Mouse (Mus musculus) adrenal gland, postnatal 4 days (tissue): Measurements from ENCODE around the gene Wdr13. TPM values are rescaled to one million over a fixed set of nuclear protein-coding genes. Genes with fewer than 3 reads are reported as not detected.

Source experiments
- DNase-seq, 2 experiments: peaks; one replicate each; pipeline ENCODE4 v3.0.0; 2021 to 2022; ENCODE audit warnings: low spot score in 2 of 2, mixed read lengths in 2 of 2
- long read RNA-seq, 2 experiments: library from polyadenylated mRNA; stranded (forward); transcript quantifications; one replicate each; pipeline ENCODE4 v2.0.0; 2021
- total RNA-seq, 2 experiments: library from RNA; stranded (reverse); gene quantifications; 2 replicates each; pipeline ENCODE4 v1.2.3; 2021

Gene Wdr13
- total RNA-seq, result 10 to 100 TPM; 68.3 to 76.5 TPM
- long read RNA-seq, experiment 1, full-length matches to known transcripts, result 14 of 25 reads
- long read RNA-seq, experiment 1, partial matches to known transcripts, result 3 of 25 reads
- long read RNA-seq, experiment 1, other reads (novel, unspliced or antisense), result 8 of 25 reads
- long read RNA-seq, experiment 2, full-length matches to known transcripts, result 13 of 35 reads
- long read RNA-seq, experiment 2, partial matches to known transcripts, result 8 of 35 reads
- long read RNA-seq, experiment 2, other reads (novel, unspliced or antisense), result 14 of 35 reads

DNA sequence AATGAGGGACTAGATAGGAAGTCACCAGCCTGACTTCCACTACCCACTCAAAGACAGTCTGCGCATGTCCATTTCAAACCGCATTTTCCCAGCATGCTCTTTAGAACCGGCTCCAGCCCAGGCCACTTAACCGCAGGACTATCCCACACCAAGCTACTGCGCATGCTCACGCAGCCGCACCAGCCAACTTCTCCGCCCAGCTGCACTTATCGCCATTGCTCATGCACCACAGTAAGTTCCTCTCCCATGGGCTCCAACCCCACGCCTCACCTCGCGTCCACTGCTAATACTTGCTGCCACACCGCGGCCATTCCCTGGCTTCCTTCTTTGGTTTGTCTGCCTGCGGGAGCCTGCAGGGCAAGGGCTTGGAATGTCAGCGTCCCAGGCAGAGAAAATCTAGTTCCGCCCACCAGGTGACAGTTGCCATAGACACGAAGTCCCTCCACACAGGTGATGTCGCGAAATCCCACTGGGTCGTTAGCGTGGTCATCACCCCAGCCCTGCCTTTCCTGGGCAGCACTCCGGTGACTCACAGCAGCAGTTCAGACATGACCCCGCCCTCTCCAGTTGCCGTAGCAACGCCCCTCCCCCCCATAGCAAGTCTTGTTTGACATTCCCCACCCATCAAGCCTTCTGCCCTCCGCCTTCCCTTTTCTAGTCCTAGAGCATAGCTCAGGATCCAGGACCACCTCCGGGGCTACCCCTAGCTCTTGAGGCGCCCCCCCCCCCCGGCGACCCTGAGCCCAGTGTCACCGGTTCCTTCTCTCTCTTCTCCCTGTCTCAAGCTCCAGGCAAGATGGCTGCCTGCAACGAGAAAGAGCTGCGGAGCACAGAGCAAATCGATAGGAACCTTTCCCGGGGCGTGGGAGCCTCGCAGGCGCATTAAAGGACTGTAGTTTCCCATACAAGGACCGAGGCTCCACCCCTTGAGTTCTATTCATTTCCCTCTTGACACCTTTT, at the start of gene Wdr13:
TSS of gene Wdr13 (minus strand) at position 876 of the 960 bp plus-strand sequence.
- peak; percentile 54 to 69 for DNase-seq

- no peak for DNase-seq
Observed at GRCm38 (mm10) chrX:8179646-8180045, 47.0 kb upstream of the Wdr13 start.

DNA sequence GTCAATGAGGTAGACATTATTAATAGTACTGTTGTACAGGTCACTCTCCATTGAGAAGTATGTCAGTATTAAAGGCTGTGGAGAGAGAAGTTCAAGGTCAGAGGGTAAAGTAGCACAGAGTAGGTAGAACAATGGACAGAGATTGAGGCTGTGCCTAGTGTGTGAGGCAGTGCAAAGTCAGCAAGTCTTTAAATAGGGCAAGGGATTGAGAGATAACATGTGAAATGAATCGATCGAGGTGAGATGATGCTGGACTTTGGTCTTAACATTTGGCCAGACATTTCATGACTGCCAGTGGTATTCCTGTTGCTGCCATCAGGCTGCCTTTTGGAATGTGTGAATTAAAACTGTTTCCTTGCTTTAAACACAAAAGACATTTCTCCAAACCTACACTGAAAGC, 46.2 kb upstream of the Wdr13 start:
- DNase-seq, result no peak

GRCm38 (mm10) chrX:8175504-8176385, 43.1 kb upstream of the Wdr13 start, which contains the start of gene Tbc1d25:
Gene Tbc1d25 (minus strand): TSS chrX:8176181.
- DNase-seq, result peak; percentile 41 to 65

GRCm38 (mm10) chrX:8175169-8175503, 42.4 kb upstream of the Wdr13 start:
- DNase-seq, result no peak

GRCm38 (mm10) chrX:8167716-8168647, 35.3 kb upstream of the Wdr13 start:
- no peak for DNase-seq

GRCm38 (mm10) chrX:8164471-8164870, 31.8 kb upstream of the Wdr13 start:
- no peak for DNase-seq

- no peak for DNase-seq
Observed at GRCm38 (mm10) chrX:8163076-8163475, 30.4 kb upstream of the Wdr13 start.

DNA sequence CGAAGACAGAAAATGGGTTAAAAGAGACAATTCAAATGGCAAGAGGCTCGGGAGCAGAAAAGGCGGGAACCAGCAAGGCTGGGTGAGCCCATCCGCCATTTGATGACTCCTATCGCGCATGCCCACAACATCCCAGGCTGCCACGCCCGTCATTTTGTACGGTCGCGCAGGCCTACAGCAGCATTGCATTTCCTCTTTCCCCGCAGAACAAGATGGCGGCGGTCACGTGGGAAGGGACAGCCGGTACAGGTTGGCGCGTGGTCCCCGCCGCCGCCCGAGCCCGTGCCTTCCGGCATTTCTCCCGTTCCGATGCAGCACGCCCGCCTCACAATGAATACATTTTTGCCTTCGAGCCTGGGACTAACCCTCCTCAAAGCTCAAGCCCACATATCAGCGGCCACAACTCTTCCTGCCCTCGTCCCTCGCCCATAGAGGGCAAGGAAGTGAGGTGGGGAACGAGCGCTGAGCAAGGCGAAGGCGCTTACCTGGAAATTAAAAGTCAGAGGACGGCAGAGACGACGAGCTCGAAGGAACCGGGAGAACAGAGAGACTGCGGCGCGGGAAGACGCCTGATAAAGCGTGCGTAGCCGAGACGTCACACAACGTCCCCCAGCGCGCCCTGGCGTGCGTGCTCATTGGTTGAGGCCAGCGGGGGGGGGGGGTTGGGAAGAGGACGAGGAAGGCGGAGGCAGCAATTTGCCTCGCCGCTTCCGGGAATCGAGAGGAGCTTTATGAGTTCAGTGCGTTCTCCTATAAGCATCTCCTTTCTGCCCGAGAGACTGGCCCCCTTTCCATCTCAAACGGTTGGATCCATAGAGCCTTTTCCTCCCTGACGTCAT, 12.7 kb upstream of the Wdr13 start, which contains the start of gene Rbm3:
TSS of gene Rbm3 (minus strand) at position 728 of the 839 bp plus-strand sequence.
- DNase-seq, result peak; percentile 44 to 75

GRCm38 (mm10) chrX:8143750-8144149, 11.1 kb upstream of the Wdr13 start:
- no peak for DNase-seq

GRCm38 (mm10) chrX:8142948-8143347, 10.3 kb upstream of the Wdr13 start:
- no peak for DNase-seq

DNA sequence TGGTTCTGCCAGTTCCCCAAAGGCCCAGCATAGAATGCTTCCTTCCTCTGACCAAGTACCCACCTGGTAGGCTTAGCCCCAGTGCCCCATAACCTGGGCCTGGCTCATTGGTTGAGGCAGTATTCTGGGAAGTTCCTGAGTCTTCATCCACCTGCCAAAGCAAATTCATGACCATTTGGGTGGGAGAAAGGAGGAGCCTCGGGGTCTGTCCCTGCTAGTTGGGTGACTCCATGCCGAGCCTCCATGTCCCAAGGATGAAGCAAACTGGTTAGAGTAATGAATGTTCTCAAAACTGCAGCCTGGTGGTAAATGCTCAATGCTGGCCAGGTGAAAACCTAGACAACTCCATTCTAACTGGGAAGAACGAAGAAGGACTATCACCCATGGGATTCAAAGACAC, 8.4 kb upstream of the Wdr13 start:
- no peak for DNase-seq

DNA sequence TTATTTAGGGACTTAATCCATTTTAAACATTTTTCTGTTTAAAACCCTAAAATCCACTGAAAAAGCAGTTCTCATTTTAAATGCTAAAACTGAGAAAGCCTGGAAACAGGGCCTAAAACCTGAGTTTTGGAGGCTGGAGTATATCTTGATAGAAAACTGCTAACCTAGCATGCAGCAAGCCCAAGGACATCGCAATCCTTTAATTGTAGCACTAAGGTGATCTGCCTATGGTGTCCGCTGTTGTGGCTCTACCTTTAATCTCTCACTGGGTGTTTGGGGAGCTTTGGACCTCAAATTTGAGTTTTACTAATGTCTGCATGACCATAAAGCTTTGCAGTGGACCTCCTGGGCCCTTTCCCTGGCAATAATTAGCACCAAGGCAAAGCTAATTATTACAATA, 7.8 kb upstream of the Wdr13 start:
- DNase-seq, result no peak

- no peak for DNase-seq
Observed at GRCm38 (mm10) chrX:8139480-8139879, 6.8 kb upstream of the Wdr13 start.

DNA sequence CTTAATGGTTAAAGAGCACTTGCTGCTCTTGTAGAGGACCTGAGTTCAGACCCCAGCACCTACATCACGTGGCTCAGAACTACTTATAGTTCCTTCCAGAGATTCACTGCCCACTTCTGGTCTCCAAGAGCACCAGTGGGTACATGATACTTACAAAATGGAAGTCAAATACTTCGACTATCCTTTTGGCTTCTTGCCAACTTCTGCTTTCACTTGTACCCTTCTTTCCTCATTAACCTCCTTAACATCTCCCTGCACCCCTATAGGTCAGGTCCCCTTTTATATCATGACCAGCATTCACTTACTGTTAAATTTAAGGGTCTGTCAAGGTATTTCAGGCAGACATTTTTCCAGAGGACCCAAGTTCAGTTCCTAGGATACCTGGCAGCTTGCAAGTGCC, 3.2 kb upstream of the Wdr13 start:
- DNase-seq, result no peak

GRCm38 (mm10) chrX:8131393-8131792, 1.3 kb downstream of the Wdr13 start:
- no peak for DNase-seq

DNA sequence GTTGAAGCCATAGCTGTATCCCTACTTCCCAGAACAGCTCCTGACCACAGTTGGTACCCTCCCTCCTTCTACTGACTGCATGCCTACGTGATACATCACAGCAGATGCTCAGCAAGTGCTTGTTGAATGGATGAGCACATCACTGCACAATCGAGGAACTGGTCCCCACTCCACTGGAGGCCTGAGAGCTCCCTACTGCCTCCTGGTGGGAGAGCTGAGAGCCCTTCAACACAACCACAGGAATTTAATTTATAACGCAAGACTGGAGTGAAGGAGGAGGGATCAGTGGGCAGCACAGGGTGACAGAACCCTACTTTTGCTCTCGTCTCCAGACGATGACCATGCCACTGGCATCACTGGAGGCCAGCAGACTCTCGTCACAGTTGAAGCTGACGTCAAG, 7.5 kb downstream of the Wdr13 start:
- no peak for DNase-seq

DNA sequence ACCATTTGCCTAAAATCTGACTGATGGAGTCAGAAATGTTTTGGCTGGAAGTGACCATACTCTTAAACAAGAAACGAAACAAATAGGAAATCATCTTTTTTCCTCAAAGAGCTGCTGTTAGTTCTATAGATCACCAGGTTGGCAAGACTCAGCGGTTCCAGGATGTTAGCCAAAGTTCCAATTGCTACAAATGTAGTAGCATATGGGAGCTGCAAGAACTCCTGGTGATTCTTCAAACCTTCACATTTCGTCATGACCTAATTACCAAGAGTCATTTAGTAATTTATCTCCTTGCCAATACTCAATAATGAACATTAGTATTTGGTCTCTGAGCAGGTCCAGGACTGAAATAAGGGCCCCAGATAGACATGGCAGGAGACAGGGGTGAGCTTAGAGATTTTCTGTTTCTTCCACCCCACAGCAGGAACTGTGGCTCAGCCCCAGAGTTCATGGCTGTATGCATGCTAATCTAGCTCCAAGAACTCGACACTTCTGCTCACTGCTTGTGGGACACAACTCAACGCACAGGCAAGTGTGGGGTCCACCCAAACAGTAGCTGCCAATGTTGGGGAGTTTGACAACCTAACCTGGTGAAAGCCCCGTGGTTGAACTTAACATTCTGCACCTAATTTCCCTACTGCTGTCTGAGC, 8.7 kb downstream of the Wdr13 start:
- DNase-seq, result no peak

- no peak for DNase-seq
Observed at GRCm38 (mm10) chrX:8117264-8117663, 15.4 kb downstream of the Wdr13 start.
